Mouse (Mus musculus) urinary bladder, postnatal 0 days (tissue): ENCODE results near the gene BC035044. TPM values are rescaled to one million over a fixed set of nuclear protein-coding genes. Genes with fewer than 3 reads are reported as not detected.

ENCODE experiments used
- microRNA-seq: library from miRNA; unstranded; fragments of <30 nt; microRNA quantifications from one replicate; pipeline ENCODE4, GENCODE M21; 2016
- polyA plus RNA-seq: library from polyadenylated mRNA; unstranded; fragments of >200 nt; fragmentation: Nextera tagmentation; extraction: Ambion mirVana; gene quantifications from 2 replicates; pipeline ENCODE4 v1.2.1, GENCODE M21; 2015

The BC035044 gene
- polyA plus RNA-seq: 0.13 TPM in 2 replicates

GRCm38 (mm10) chr6:128890948-128891355 lies at the start of gene BC035044:
Gene BC035044 (minus strand): TSS chr6:128891126.

GRCm38 (mm10) chr6:128934081-128934480 lies 43.2 kb upstream of the BC035044 start, which contains the start of gene Clec2g:
Gene Clec2g (plus strand): TSS chr6:128934381.

GRCm38 (mm10) chr6:128887091-128887790 lies 3.7 kb downstream of the BC035044 start, which contains the start of gene Clec2i:
Gene Clec2i (plus strand): TSS chr6:128887588.

GRCm38 (mm10) chr6:128826132-128826531 lies 64.8 kb downstream of the BC035044 start, which contains the start of the genes Gm44511 and Klrb1b:
Gene Gm44511 (minus strand): TSS chr6:128826315.
Gene Klrb1b (minus strand): TSS chr6:128826331.

Small RNA genes within 50 kb of the gene (microRNA-seq; reads per million reads assigned to microRNA genes)
- not detected for gene Gm27336

Other genes with a start within 250 kb of the BC035044 start
- not detected in 2 replicates for gene Clec2h, start 228.7 kb downstream of the BC035044 start, polyA plus RNA-seq
- gene Klrb1, start 168.1 kb downstream of the BC035044 start, polyA plus RNA-seq: not detected in 2 replicates
- not detected in 2 replicates for gene Klrb1c, start 101.9 kb downstream of the BC035044 start, polyA plus RNA-seq
- not detected in 2 replicates for gene Gm44511, start 64.8 kb downstream of the BC035044 start, polyA plus RNA-seq
- gene Klrb1b, start 64.8 kb downstream of the BC035044 start, polyA plus RNA-seq: 0.08 TPM in 1 of 2 replicates, not detected in the other
- gene Clec2i, start 3.5 kb downstream of the BC035044 start, polyA plus RNA-seq: 0.11 and 0.16 TPM in 2 replicates
- 0.16 and 0.26 TPM in 2 replicates for gene Clec2g, start 43.3 kb upstream of the BC035044 start, polyA plus RNA-seq
- gene Klrb1f, start 154.8 kb upstream of the BC035044 start, polyA plus RNA-seq: 0.18 TPM in 1 of 2 replicates, not detected in the other
- not detected in 2 replicates for gene Clec2e, start 209.8 kb upstream of the BC035044 start, polyA plus RNA-seq